Mouse (Mus musculus) thymus, adult 2 months (tissue): ENCODE measurements around the gene Ypel1.

ENCODE experiments used
- CTCF ChIP-seq: fragments of 200-500 bp; IDR thresholded peaks from 2 replicates; pipeline ENCODE4 v1.5.1; 2012; ENCODE audit warnings: mild to moderate bottlenecking, control low read depth, low read length, moderate library complexity, borderline replicate concordance; ENCODE audit not compliant: control insufficient read depth, poor library complexity, insufficient read depth; ENCODE audit errors: extremely low read depth
- POLR2A ChIP-seq: fragments of 200-500 bp; IDR thresholded peaks from 2 replicates; pipeline ENCODE4 v1.6.1; 2012; ENCODE audit warnings: mild to moderate bottlenecking, low read length, control low read depth, moderate library complexity; ENCODE audit not compliant: control insufficient read depth, poor library complexity, insufficient read depth; ENCODE audit errors: extremely low read depth

DNA sequence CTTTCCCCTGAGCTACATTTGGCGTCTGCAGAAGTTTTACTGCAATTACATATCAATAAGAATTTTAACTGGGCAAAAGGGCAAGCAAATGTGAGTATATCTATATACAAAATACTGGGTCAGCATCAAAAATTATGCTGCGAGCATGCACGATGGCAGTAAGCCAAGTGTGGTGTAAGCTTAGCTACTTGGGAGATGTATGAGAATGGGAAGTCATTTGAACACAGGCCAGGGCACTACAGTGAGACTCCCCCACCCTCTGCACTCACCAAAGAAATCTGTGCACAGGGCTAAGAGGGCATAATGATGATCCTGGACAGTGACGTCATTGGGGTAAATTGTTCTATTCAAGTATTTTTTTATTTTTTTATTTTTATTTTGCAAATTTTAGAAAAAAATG, 35.1 kb downstream of the Ypel1 start:
- no peak for TF ChIP-seq CTCF
- TF ChIP-seq POLR2A, result no peak
